Mouse (Mus musculus): ENCODE results near the gene Gm10118. TPM values are rescaled to one million over a fixed set of nuclear protein-coding genes. Genes with fewer than 3 reads are reported as not detected.

Gene Gm10118
- polyA plus RNA-seq, 2 experiments: 0.06 to 0.21 TPM

DNA sequence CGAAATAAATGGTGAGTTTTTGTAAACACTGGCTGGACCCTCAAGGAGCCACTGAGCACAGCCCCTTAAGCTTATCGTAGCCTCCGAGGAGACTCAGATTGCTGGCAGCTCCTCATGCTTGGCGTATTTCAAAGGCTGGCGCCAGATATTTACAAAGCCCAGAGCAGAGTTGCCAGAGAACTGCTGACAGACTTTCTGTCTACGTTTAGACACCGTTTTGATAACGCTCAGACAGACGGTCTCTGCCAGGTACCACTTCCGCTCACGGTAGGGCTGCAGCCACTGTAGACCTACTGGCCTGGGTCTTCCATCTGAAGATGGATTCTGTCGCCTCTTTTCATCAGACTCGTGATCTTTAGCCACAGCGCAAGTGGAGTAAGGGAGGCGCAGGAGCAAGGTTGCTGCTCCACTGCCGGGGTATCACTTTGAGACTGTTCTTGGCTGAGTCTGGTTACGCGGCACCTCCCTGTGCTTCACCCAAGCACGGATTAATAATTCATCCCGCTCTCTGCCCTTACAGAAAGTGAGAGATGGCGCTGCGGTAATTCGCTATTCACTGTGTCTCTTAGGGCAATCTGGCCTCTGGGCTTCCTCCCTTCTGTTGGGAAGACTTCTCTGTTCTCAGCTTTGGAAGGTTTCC is 40.7 kb downstream of the Gm10118 start:
- no peak overlapping the region for H3K4me2 ChIP-seq (replicated peaks; ENCODE audit: low read depth, low read length, severe bottlenecking)
- H3K9me3 ChIP-seq (ENCODE audit: control insufficient read depth, low read length): no peaks in the 10 kb centered on the region
- H3K4me3 ChIP-seq (replicated peaks; ENCODE audit: low read length): no peak overlapping the region
- no peaks in the 10 kb centered on the region for H3K36me3 ChIP-seq (ENCODE audit: control insufficient read depth, insufficient read depth, low read length)
- no peak overlapping the region for H3K9ac ChIP-seq (ENCODE audit: low read depth, low read length, severe bottlenecking)
- H3K27me3 ChIP-seq (ENCODE audit: control insufficient read depth, insufficient read depth, low read length): no peaks in the 10 kb centered on the region
- WGBS: 81% methylated on average over 23 of the region's 23 CpGs
- H3K27ac ChIP-seq (replicated peaks; ENCODE audit: low read depth, low read length): no peak overlapping the region
- no peaks in the 10 kb centered on the region for H3K4me1 ChIP-seq (ENCODE audit: control insufficient read depth, insufficient read depth, low read length)
- TF ChIP-seq POLR2A (IDR thresholded peaks at IDR 0.05; ENCODE audit: borderline replicate concordance, extremely low read depth, insufficient read depth, insufficient read length): no peak
- ATAC-seq (ENCODE audit: low FRiP score, low read depth): no peak
- DNase-seq (ENCODE audit: low spot score): no peak

- ATAC-seq (ENCODE audit: low FRiP score, low read depth): no peak
These were observed 46.8 kb downstream of the Gm10118 start for GRCm38 (mm10) chr10:63880462-63880903.

More at GRCm38 (mm10) chr10:63880462-63880903, 46.8 kb downstream of the Gm10118 start:
- no peak for TF ChIP-seq POLR2A (IDR thresholded peaks at IDR 0.05; ENCODE audit: borderline replicate concordance, extremely low read depth, insufficient read depth, insufficient read length)
- DNase-seq (ENCODE audit: low spot score): no peak
- H3K9me3 ChIP-seq (ENCODE audit: control insufficient read depth, low read length): no peaks in the 10 kb centered on the region
- H3K4me3 ChIP-seq (replicated peaks; ENCODE audit: low read length): no peak overlapping the region
- H3K36me3 ChIP-seq (ENCODE audit: control insufficient read depth, insufficient read depth, low read length): no peaks in the 10 kb centered on the region
- 74% methylated on average over 5 of the region's 5 CpGs for WGBS
- H3K4me2 ChIP-seq (replicated peaks; ENCODE audit: low read depth, low read length, severe bottlenecking): no peak overlapping the region
- no peak overlapping the region for H3K27ac ChIP-seq (replicated peaks; ENCODE audit: low read depth, low read length)
- no peaks in the 10 kb centered on the region for H3K27me3 ChIP-seq (ENCODE audit: control insufficient read depth, insufficient read depth, low read length)
- H3K4me1 ChIP-seq (ENCODE audit: control insufficient read depth, insufficient read depth, low read length): no peaks in the 10 kb centered on the region
- no peak overlapping the region for H3K9ac ChIP-seq (ENCODE audit: low read depth, low read length, severe bottlenecking)

Other genes starting within 250 kb of the Gm10118 start
- gene Lrrtm3, start 162.8 kb upstream of the Gm10118 start, polyA plus RNA-seq (2012; rRNA removed): 1.1 and 2.1 TPM in 2 replicates
- gene Lrrtm3, start 162.8 kb upstream of the Gm10118 start, polyA plus RNA-seq (2014; fragmentation: Nextera tagmentation; extraction: Ambion mirVana): 1.8 and 1.9 TPM in 2 replicates

All from limb, embryonic 14.5 days (tissue).